Mouse (Mus musculus) gastrocnemius, adult 18-20 months (tissue): Measurements from ENCODE around the gene Gm49486. TPM values are rescaled to one million over a fixed set of nuclear protein-coding genes. Genes with fewer than 3 reads are reported as not detected.

Experiments
- total RNA-seq, 2 experiments: library from RNA; stranded (reverse); gene quantifications; 2 replicates each; pipeline ENCODE4 v1.2.3; 2021

Gm49486 gene
- total RNA-seq, 2 experiments from 2014 or later: 0.55 to 0.69 TPM

Other genes starting within 250 kb of the Gm49486 start
- gene H1f0, start 200.9 kb upstream of the Gm49486 start, total RNA-seq: 10 to 100 TPM; 74.4 to 86.9 TPM
- not detected for gene Galr3, start 187.5 kb upstream of the Gm49486 start, total RNA-seq
- 1 to 10 TPM; 4.1 to 4.5 TPM for gene Ankrd54, start 166.5 kb upstream of the Gm49486 start, total RNA-seq
- gene Eif3l, start 154.2 kb upstream of the Gm49486 start, total RNA-seq: 10 to 100 TPM; 52.6 to 54.1 TPM
- 10 to 100 TPM; 10.3 to 10.8 TPM for gene Micall1, start 120.5 kb upstream of the Gm49486 start, total RNA-seq
- gene Polr2f, start 88.4 kb upstream of the Gm49486 start, total RNA-seq: 10 to 100 TPM; 69.3 to 76.8 TPM
- gene 1700088E04Rik, start 88.1 kb upstream of the Gm49486 start, total RNA-seq: 1 to 10 TPM; 1.1 to 1.2 TPM
- 1 to 10 TPM; 1.0 to 1.3 TPM for gene Sox10, start 64.2 kb upstream of the Gm49486 start, total RNA-seq
- gene Pick1, start 218 bp upstream of the Gm49486 start, total RNA-seq: 10 to 100 TPM; 33.7 to 34.8 TPM
- under 1 TPM; 0.53 to 0.69 TPM for gene Slc16a8, start 25.4 kb downstream of the Gm49486 start, total RNA-seq
- 1 to 10 TPM; 2.3 to 4.5 TPM for gene Baiap2l2, start 56.1 kb downstream of the Gm49486 start, total RNA-seq
- 10 to 100 TPM; 15.8 to 20.4 TPM for gene Pla2g6, start 99.0 kb downstream of the Gm49486 start, total RNA-seq
- gene Maff, start 117.2 kb downstream of the Gm49486 start, total RNA-seq: 10 to 100 TPM in 1 of 2 experiments, 1 to 10 TPM in 1; 6.6 to 10.1 TPM
- 10 to 100 TPM; 23.6 to 31.2 TPM for gene Tmem184b, start 174.2 kb downstream of the Gm49486 start, total RNA-seq
- 10 to 100 TPM; 45.4 to 48.0 TPM for gene Csnk1e, start 226.2 kb downstream of the Gm49486 start, total RNA-seq